Mouse (Mus musculus): Measurements from ENCODE around the gene Eif2ak4.

Eif2ak4 gene

DNA sequence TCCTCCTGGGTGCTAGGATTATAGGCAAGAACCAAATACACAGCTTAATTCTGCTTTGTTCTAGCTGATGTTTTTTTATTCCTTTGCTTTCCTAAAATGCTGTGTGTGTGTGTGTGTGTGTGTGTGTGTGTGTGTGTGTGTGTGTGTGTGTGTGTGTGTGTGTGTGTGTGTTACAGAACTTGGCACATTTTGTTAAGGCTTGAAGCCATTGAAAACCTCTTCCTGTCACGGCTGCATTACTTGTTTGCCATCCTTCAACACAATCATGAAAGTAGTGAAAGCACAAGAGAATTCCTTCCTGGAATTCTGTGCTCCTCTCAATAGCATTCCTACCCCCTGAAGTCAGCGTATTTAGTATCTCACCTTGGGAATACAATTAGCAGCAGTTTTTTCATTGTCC lies 77.5 kb downstream of the Eif2ak4 start:
- no peak for DNase-seq

DNA sequence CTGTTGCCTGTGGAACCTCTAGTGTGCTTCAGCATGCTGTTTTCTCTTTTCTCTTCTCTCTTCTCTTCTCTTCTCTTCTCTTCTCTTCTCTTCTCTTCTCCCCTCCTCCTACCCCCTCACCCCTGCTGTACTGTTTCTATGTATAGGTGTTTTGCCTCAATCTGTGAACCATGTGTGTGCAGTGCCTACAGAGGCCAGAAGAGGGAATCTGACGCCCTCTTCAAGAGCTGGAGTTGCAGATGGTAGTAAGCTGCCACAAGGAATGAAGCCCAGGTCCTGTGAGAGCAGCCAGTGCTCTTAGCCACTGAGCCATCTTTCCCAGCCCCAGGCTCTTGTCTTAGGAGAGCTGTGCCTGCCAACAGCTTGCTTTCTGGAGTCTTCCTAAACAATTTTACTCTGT lies 78.2 kb downstream of the Eif2ak4 start:
- DNase-seq = no peak

DNA sequence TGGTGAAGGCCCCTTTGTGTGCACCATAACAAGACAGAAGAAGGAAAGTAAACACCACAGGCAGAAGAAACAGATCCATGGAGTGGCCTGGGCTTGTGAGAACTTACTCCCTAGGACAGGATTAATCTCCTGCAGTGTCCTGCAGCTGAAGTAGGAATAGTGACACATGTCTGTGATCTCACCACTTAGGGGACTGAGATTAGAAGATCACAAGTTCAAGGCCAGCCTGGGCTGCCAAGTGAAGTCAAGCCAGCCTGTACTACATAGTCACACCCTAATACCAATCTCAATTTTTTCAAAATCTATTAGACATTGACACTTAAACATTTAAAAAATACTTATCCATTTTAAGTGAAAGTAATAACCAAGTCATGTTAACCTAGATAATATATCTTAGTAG lies 79.9 kb downstream of the Eif2ak4 start:
- DNase-seq = no peak

DNA sequence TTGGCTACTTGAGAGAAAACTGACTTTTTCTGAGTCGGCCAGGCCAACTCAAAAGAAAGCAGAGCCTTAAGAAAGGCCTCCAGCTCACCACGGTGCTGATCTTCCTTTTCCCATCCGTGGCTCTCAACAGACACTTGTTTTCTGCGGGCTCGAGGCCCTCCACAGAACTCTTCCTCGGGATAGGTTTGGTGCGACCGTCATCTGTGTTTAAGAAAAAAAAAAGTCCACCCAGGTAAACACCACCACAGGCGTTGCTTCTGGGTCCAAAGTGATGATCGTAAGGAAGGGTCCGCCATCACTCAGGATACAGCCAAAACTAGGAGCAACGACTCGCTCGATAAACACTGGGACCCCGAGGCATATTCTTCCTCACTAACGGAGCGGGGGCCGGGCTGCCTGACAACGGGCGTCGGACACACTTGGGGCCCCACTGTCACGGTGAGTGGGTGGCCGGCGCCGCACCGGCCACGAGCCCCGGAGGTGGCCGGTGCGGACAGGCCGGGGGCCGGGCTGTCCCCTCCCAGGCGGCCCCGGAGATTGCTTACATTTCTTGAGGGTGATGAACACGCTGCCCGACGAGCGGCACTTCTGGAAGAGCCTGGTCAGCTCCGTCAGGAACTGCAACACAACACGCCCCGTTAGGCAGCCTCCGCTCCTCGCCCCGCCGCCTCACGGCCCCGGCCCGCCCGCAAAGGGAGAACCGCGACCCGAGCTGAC lies 90.6 kb downstream of the Eif2ak4 start:
- DNase-seq = no peak

DNA sequence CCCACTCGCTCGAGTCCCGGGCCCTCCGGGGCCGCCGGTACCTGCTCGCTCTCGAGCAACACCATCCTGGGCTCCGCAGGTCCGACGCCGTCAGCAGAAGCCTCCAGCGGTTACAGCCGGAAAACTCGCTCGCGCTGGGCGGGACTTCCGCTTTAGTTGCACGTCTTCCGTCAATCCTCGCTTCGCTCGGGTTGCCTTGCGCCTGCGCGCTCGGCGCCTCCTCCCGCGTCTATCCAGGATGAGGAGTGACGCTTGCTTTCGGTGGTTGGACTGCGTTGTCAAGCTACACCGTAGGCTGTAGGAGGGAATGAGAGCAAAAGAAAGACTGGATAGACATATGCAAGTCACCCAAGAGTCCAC lies 91.1 kb downstream of the Eif2ak4 start, which contains the start of gene Srp14:
TSS of gene Srp14 (minus strand) at position 162 of the 360 bp plus-strand sequence.
- peak; percentile 94 to 95 for DNase-seq

DNA sequence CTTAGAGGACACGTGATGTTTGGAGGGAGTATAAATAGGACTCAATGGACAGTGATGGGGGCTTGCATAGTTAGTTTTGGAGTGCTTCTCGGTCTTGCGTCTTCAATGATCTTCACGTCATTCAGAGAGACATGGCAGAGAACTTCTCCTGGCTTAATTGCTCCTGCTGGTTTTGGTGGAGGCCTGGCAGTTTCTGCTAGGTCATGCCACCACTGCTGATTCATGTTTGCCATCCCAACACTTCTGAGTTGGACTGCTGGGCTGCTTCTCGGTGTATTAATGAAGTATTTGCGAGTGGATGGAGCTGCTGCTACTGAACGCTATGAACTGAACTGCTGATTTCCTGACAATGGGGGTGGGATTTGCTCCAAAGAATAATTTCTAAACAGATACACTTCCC lies 92.5 kb downstream of the Eif2ak4 start:
- no peak for DNase-seq

DNA sequence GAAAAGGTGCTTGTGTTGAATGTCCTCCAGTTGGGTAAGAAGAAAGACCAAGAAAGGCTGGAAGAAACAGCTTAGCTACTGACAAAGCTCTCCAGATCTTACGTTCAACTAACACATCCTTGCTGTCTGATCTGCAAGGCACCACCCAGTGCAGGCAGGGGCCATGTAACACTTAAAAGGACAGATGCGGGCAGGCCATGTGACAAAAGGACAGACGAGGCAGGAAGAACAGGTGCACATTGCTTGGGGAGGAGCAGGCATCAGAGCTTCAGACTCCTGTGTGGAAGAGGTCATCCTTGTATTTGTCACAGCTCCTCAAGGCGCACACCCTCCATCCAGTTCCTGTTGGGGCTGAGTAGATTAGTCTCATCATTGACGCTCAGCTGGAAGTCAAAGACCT lies 94.6 kb downstream of the Eif2ak4 start:
- no peak for DNase-seq

DNA sequence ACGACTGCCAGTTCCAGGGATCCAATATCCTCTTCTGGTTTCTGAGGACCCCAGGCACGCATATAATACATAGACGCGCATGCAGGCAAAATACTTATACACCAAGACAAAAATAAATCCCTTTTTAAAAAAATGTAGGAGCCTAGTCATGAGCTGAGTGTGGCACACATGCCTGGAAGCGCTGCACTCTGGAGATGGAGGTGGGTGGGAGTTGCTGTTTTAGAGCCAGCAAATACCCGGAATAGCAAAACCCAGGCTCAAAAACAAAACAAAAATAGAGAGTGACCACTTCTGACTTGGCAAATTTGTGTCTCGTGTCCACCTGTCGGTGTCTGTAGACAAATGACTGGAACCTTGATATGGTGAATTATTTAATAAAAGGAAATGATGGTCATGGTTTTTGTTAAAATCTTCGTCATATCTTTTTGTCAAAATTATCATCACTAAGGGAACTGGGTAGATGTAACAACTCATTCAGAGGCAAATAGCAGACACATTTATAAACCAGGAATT lies 96.0 kb downstream of the Eif2ak4 start:
- DNase-seq = no peak

GRCm38 (mm10) chr2:118485415-118485814 lies 97.0 kb downstream of the Eif2ak4 start:
- no peak for DNase-seq

- DNase-seq = peak; percentile 86 to 94
These were observed 98.5 kb downstream of the Eif2ak4 start for GRCm38 (mm10) chr2:118486933-118487332.

DNA sequence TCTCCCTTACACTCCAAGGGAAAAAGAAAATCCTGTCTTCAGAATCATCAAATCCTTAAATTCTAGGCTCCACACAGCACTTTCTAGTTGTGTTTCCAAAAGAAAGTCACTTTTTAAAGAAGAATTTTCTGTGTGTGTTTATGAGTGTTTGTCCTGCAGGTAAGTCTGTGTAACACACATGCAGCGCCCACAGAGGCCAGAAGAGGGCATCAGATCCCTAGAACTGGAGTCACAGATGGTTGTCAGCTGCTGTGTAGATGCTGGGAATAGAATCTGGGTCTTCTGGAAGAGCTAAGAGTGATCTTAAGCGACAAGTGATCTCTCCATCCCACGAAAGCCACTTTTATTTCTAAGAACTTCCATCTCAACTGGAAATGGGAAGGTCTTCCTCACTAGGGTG lies 99.4 kb downstream of the Eif2ak4 start:
- peak in 1 of 2 experiments; percentile 49 for DNase-seq

DNA sequence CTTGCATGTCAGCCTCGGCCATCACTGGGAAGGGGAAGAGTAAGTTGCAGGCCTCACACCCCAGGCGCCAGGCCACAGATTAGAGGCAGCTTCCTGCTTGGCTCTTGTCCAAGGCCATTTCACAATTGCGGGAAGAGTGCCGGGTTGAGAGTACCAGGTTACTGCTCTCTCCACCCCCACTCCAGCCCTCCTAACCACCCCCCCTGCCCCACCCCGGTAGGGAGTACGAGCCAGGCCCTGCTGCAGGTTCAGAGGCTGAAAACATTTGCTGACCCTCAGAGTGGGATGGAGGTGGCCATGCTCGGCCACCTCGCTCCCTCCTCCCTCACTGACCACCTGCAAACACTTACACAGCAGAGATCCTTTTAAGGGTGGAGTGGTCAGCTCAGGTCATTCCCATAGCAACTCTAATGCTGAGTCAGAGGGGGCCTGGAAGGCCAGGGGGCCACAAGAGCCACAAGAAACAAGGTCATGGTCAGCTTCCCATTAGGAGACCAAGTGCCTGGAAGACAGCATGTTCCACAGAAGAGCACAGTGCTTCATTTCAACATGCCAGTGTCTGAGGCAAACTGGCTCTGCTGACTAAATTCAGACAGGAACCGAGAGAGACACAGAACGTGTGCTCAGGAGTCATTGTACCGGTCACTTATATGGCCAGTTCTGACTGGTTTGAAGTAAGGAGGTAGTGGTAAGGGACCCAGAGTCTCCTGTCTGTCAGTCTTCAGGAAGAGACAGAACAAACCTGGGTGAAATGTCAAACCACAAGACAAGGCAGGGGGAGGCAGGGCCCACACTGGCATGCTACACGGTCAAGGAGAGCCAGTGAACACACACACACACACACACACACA lies 102.0 kb downstream of the Eif2ak4 start:
- peak; percentile 24 to 47 for DNase-seq

DNA sequence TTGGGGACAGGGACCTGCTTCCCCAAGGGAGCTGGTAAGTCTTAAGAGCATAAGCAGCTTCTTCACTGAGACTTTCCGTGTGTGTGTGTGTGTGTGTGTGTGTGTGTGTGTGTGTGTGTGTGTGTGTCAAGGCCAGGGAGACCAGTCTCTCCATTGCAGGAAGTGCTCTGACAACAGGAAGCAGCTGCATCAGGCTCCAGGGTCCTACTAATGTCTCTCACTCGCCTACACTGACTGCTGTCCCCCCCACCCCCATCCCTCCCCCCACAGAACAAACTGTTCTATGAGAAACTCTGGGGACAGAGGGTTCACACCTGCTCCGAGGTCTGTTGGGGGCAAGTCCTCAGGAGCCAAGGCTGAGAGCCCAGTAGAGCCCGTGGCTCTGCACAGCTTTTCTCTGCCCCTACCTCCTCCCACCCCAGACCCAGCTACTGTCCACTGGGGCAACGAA lies 102.9 kb downstream of the Eif2ak4 start:
- no peak for DNase-seq

DNA sequence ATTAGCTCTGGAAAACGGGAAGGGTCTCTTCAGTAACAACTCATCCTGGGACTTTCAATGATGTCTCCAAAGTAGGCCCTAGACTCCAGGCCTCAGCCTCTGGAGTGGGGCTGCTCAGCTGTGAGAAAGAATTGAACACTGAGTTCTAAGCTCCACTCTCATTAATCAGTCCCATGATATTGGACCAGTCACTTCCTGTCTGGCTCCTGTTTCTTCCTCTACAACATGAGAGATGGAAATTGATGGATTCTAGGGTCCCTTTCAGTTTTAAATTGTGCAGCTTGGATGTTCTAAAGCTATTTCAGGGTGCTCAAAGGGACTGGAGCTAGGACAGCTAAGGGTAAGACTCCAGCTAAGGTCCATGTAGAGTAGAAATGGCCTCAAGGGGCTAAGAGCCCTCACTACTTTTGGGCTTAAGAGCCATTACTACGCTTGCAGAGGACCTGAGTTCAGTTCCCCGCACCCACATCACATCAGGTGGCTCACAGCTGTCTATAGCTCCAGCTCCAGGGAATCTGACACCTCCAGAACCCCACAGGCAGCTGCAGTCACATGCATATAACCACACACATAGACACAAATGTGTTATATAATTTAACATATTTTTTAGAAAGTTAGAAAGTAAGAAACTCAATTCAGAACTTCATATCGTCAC lies 103.5 kb downstream of the Eif2ak4 start:
- DNase-seq = no peak

- DNase-seq = no peak
These were observed 106.6 kb downstream of the Eif2ak4 start for GRCm38 (mm10) chr2:118495024-118495423.

DNA sequence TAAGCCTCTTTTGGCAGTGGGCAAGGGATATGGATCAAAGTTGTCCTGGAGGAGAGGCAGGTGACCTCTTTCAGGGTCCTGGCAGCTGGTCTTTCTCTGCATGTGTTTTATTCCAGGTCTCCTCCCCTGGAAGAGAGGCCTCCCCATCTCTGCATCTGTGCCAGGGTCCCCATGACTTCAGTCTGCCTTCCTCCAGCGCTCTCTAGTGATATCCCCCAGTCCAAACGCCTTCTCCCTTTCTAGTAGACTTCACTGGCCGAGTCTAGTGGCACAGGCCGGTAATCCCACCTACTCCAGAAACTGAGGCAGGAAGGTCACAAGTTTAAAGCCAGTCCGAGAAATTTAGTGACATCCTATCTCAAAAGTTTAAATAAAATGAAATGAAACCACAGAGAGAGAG lies 109.5 kb downstream of the Eif2ak4 start:
- no peak for DNase-seq

DNA sequence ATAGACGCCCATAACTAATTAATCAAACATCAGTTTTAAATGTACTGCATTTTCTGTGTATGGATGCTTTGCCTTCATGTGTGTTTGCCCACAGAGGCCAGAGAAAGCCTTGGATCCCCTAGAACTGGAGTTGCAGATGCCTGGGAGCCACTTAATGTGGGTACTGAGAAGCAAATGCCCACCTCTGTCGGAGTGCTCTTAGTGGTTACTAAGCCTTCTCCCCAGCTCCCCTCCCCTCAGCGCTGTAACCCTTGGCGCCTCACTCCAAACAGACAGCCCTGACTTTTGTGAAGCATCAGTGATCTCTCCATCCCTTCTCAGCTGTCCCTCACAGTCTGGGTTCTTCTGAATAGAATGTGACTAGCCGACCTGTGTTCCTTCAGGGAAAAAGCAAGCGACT lies 110.1 kb downstream of the Eif2ak4 start:
- no peak for DNase-seq

DNA sequence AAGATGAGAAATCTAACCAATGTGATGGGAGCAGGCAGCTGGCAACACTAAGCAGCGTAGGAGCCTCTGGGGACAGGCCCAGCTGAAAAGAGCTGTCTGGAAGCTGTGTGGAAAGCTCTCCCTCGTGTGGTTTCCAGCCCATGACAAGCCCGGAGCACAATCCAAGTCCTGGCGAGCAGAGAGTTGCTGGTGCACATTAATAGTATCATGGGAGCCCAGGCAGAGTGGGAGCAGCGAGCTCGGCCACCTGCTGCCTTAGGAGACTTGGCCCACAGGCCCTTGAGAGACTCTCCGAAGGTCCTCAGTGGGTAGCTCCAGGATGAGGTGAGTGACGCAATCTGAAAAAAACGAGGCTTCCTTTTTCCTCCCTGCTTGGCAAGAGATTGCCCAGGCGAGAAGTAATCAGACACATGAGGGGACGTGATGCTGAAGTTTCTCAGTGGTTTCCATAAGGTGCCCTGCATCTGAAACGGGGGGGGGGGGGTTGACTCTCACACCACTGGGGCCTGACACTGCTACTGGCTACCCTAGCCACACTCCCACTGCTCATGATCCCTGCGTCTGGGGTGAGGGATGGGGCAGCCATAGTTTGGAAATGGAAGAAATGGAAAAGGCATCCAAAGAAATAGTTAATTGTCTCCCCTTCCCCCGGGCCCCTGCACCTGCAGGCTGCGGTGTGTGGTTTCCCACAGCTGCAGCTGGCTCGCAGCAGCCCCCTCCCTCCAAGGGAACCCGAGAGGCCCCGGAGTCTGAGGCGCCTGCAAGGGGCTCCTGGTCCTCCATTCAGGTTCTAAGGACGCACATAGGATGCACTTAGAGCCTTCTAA lies 110.9 kb downstream of the Eif2ak4 start:
- DNase-seq = no peak

GRCm38 (mm10) chr2:118500191-118500590 lies 111.8 kb downstream of the Eif2ak4 start:
- no peak for DNase-seq

GRCm38 (mm10) chr2:118507126-118507525 lies 118.7 kb downstream of the Eif2ak4 start:
- no peak for DNase-seq

- DNase-seq = no peak
These were observed 121.4 kb downstream of the Eif2ak4 start for GRCm38 (mm10) chr2:118509688-118510446.
